Mouse (Mus musculus) small intestine, adult 10 weeks (tissue): Measurements from ENCODE around the gene Usp33. TPM values are rescaled to one million over a fixed set of nuclear protein-coding genes. Genes with fewer than 3 reads are reported as not detected.

Experiments
- polyA plus RNA-seq: library from polyadenylated mRNA; stranded (reverse); fragments of 350-450 nt; fragmentation: Illumina TruSeq; extraction: RNeasy Lipid Tissue Mini Kit (QIAGEN cat#74804); gene quantifications from one replicate; pipeline ENCODE4 v1.2.3, GENCODE M21; 2014; ENCODE audit warnings: low replicate concordance

The Usp33 gene
- 136 TPM for polyA plus RNA-seq

GRCm38 (mm10) chr3:152345732-152346632, at the start of gene Usp33:
Gene Usp33 (plus strand): TSS chr3:152346478.

GRCm38 (mm10) chr3:152339862-152340557, 6.3 kb upstream of the Usp33 start, which contains the start of gene Miga1:
Gene Miga1 (minus strand): TSS chr3:152340407.

GRCm38 (mm10) chr3:152395350-152396277, 49.3 kb downstream of the Usp33 start, which contains the start of gene Zzz3:
Gene Zzz3 (plus strand): TSS chr3:152395473.

Other genes starting within 250 kb of the Usp33 start
- 845 TPM for gene Gipc2, start 180.2 kb upstream of the Usp33 start, polyA plus RNA-seq
- 71.3 TPM for gene Dnajb4, start 136.2 kb upstream of the Usp33 start, polyA plus RNA-seq
- gene Fubp1, start 136.1 kb upstream of the Usp33 start, polyA plus RNA-seq: 125 TPM
- gene Nexn, start 80.1 kb upstream of the Usp33 start, polyA plus RNA-seq: 54.5 TPM
- 15.2 TPM for gene Miga1, start 6.1 kb upstream of the Usp33 start, polyA plus RNA-seq
- 36.0 TPM for gene Zzz3, start 49.0 kb downstream of the Usp33 start, polyA plus RNA-seq